Mouse (Mus musculus) neutrophil, adult 59 days (primary cell): ENCODE results near the gene Olfr704. TPM values are rescaled to one million over a fixed set of nuclear protein-coding genes. Genes with fewer than 3 reads are reported as not detected.

Experiments
- total RNA-seq, 2 experiments: library from RNA; stranded (reverse); gene quantifications; 1 replicate in 1 of 2; 2 replicates in 1 of 2; pipeline ENCODE4 v1.2.4; 2023

The Olfr704 gene
- total RNA-seq, result not detected

GRCm38 (mm10) chr7:106862885-106863284, at the start of gene Olfr704:
Gene Olfr704 (plus strand): TSS chr7:106863185.

GRCm38 (mm10) chr7:106813829-106814228, 49.2 kb upstream of the Olfr704 start, which contains the start of gene Olfr701:
Gene Olfr701 (plus strand): TSS chr7:106814129.

GRCm38 (mm10) chr7:106833793-106834192, 29.2 kb upstream of the Olfr704 start, which contains the start of gene Olfr702:
Gene Olfr702 (minus strand): TSS chr7:106833893.

DNA sequence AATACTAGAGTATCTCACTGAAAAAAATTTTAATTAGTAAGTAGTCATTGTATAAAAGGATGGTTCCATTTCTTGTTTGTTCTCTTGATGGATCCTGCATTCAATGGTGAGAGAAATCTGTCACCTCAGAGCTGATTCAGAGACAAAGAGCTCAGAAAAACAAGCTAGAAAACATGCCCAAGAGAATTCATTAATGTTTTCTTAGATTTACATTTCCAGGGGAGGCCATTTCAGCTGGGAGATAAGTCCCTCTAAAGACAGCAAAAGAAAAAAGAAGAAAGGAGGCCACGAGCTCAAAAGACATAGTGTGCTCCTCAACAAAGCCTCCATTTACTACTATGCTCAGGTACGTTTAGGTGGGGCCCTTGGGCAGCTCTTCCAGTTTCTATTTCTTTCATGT, 19.9 kb upstream of the Olfr704 start, which contains the start of gene Olfr703:
Gene Olfr703 (plus strand): TSS at position 301 of the 400 bp plus-strand sequence.

DNA sequence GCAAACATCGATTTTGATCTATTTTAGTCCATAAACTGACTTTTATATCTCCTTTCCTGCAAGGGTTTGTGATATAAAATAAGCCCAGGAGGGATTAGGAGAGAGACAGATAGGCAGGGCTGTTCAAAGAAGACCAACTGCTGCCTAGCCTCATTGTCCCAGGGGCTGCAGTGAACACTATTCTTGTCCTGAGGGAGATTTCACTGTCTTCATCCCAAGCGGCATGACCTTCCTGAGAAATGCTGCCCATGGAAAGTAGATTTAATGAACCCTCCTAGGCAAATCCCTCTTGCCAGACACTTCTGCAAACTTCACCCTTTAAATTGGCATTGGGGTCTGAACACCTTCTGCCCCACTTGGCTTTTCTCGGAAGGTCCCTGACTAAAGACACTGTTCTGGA, 13.8 kb downstream of the Olfr704 start, which contains the start of gene Olfr705:
Gene Olfr705 (minus strand): TSS at position 101 of the 400 bp plus-strand sequence.

DNA sequence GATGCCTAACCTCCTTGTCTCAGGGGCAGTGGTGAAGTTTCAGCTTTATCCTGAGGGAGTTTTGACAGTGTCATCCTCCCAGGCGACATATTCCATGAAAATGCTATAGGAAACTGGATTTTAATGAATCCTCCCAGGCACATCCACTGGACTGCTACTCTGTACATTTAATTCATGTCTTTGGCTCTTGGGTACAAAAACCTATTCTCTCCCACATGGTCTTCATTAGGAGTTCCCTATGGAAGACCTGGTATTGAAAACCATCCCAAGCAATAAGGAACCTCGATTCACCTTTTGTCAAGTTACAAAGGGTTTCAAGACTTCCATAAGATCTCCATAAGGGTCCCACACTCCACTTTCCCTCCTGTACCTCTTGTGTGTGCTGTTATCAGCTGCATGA, 25.1 kb downstream of the Olfr704 start, which contains the start of gene Olfr706:
Gene Olfr706 (minus strand): TSS at position 101 of the 400 bp plus-strand sequence.

GRCm38 (mm10) chr7:106901141-106901540, 38.2 kb downstream of the Olfr704 start, which contains the start of gene Olfr707:
Gene Olfr707 (minus strand): TSS chr7:106901241.

DNA sequence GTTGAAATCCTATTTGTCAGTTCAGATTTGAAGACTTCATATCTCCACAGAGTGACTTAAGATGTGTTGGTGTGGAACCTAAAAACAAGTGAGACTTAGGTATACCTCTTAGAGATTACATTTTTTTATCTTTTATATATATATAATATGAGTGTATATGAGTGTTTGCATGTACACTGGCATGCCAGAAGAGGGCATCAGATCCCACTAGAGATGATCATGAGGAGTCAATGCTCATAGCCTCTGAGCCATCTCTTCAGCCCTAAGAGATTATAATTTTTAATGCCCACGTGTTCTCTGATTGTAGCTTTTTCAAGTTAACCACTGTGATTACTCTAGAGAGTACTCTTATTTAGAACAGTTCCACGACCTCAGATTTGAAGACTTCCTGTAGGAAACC, 44.7 kb downstream of the Olfr704 start, which contains the start of gene Olfr1532-ps1:
Gene Olfr1532-ps1 (plus strand): TSS at position 326 of the 400 bp plus-strand sequence.

Other genes starting within 250 kb of the Olfr704 start
- gene Olfr693, start 182.6 kb upstream of the Olfr704 start, total RNA-seq, result not detected
- gene Olfr694, start 171.4 kb upstream of the Olfr704 start, total RNA-seq, result not detected
- not detected for gene Olfr695, start 146.8 kb upstream of the Olfr704 start, total RNA-seq
- not detected for gene Olfr697, start 120.7 kb upstream of the Olfr704 start, total RNA-seq
- not detected for gene Olfr698, start 107.8 kb upstream of the Olfr704 start, total RNA-seq
- gene Olfr699, start 70.0 kb upstream of the Olfr704 start, total RNA-seq, result not detected
- gene Olfr700, start 54.4 kb upstream of the Olfr704 start, total RNA-seq, result not detected
- gene Olfr701, start 49.1 kb upstream of the Olfr704 start, total RNA-seq, result not detected
- not detected for gene Olfr702, start 29.3 kb upstream of the Olfr704 start, total RNA-seq
- not detected for gene Olfr703, start 19.8 kb upstream of the Olfr704 start, total RNA-seq
- not detected for gene Olfr705, start 13.7 kb downstream of the Olfr704 start, total RNA-seq
- not detected for gene Olfr706, start 25.0 kb downstream of the Olfr704 start, total RNA-seq
- not detected for gene Olfr707, start 38.1 kb downstream of the Olfr704 start, total RNA-seq
- not detected for gene Olfr1532-ps1, start 44.8 kb downstream of the Olfr704 start, total RNA-seq
- gene Olfr709-ps1, start 69.0 kb downstream of the Olfr704 start, total RNA-seq, result under 1 TPM; 0.07 to 0.22 TPM
- gene Olfr710, start 85.1 kb downstream of the Olfr704 start, total RNA-seq, result not detected
- gene Olfr6, start 100.8 kb downstream of the Olfr704 start, total RNA-seq, result not detected
- not detected for gene Olfr711, start 112.3 kb downstream of the Olfr704 start, total RNA-seq
- not detected for gene Olfr2, start 142.9 kb downstream of the Olfr704 start, total RNA-seq
- not detected for gene Olfr713, start 168.0 kb downstream of the Olfr704 start, total RNA-seq
- not detected for gene Olfr714, start 207.8 kb downstream of the Olfr704 start, total RNA-seq
- not detected for gene Olfr17, start 230.0 kb downstream of the Olfr704 start, total RNA-seq
- not detected for gene Olfr715b, start 247.2 kb downstream of the Olfr704 start, total RNA-seq